Mouse (Mus musculus): ENCODE data around the gene Lama4. TPM values are rescaled to one million over a fixed set of nuclear protein-coding genes. Genes with fewer than 3 reads are reported as not detected.

Gene Lama4
- polyA plus RNA-seq, 1 experiment from 2014 or later = 46.0 TPM

DNA sequence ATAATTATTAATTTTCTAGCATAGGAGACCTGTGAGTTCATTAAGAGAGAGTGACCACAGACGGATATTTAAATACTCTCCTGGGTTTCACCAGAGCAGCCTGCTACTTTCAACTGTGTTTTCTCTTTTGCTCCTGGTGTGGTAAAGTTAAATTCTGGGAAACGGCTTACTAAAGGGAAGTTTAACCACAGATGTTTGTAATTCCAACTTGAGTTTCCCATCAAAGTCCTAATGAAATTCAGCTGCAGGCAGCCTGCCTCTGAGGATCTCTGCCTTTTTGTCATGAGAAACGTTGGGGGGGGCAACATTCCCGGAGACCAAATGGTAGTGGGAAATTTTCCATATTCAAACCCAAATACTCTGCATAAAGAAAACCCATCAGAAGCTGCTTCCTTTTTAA, 7.7 kb downstream of the Lama4 start:
- ATAC-seq (replicated peaks; ENCODE audit: low FRiP score, low read depth) (no peak), DNase-seq (ENCODE audit: low spot score) (peak; percentile 74)
- 44% methylated on average over 4 of the region's 4 CpGs for WGBS
- H3K4me1 ChIP-seq (replicated peaks; ENCODE audit: insufficient read depth, low read length) = 0 out of 2 replicates have a peak, but pooled peaks cover 4% of the 10 kb centered on the region
- H3K9me3 ChIP-seq (replicated peaks; ENCODE audit: low read length) = no peaks in the 10 kb centered on the region
- no peak overlapping the region for H3K27ac ChIP-seq
- H3K9ac ChIP-seq (ENCODE audit: low read depth, low read length) = no peak overlapping the region
- H3K4me3 ChIP-seq (replicated peaks; ENCODE audit: low read depth, low read length) = no peak overlapping the region
- no peaks in the 10 kb centered on the region for H3K36me3 ChIP-seq (ENCODE audit: insufficient read depth, low read length)
- no peak overlapping the region for H3K4me2 ChIP-seq (ENCODE audit: low read length)
- no peak for TF ChIP-seq CTCF (IDR thresholded peaks at IDR 0.05; ENCODE audit: low read depth)
- no peaks in the 10 kb centered on the region for H3K27me3 ChIP-seq (ENCODE audit: insufficient read depth, low read length)

DNA sequence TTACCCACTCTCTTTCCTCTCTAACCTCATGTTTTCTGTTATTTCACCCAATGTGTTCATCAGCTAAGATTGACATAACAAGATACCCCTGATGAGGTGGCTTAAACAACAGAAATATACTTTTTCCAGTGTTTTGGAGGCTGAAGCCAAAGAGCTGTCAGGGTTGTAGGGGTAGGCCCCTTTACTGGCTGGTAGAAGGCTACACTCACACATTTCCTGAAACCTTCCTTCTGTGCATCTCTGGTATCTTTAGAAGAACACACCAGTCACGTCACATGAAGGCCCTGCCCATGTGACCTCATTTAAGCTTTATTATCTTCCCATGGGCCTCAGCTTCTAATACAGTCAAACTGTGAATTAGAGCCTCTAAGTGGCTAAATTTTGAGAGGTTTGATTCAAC, 12.9 kb downstream of the Lama4 start:
- Histone ChIP-seq H3K4me1 (replicated peaks; ENCODE audit: insufficient read depth, low read length) (peaks cover 4% of the 10 kb centered on the region; the same call in 1 of the 2 replicates), H3K9ac (ENCODE audit: low read depth, low read length) (no peak overlapping the region), H3K9me3 (replicated peaks; ENCODE audit: low read length) (no peaks in the 10 kb centered on the region), H3K27me3 (ENCODE audit: insufficient read depth, low read length) (no peaks in the 10 kb centered on the region), H3K36me3 (ENCODE audit: insufficient read depth, low read length) (no peaks in the 10 kb centered on the region), H3K4me2 (ENCODE audit: low read length) (no peak overlapping the region), H3K27ac (no peak overlapping the region), H3K4me3 (replicated peaks; ENCODE audit: low read depth, low read length) (no peak overlapping the region)
- ATAC-seq (replicated peaks; ENCODE audit: low FRiP score, low read depth) (no peak), DNase-seq (ENCODE audit: low spot score) (no peak)
- 71% methylated on average over 1 of the region's 1 CpGs for WGBS
- TF ChIP-seq CTCF (IDR thresholded peaks at IDR 0.05; ENCODE audit: low read depth) = no peak

DNA sequence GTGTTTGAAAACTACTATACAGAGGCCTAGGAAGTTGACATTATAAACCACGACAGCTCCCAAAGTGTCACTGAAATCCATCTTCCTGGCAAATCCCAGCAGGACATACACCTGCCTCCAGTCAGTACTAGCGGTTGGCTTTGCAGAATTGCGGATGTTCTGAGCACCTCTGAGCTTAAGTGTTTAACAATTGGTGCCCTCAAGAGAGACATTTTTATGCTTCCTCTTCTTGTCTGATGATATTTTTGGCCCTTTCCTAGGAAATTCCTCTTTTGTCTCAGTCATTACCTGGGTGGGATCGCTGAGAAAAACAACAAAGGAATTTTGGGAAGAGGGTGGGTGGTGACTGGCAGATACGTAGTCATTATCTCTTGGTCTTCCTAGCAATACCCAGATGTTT, 14.4 kb downstream of the Lama4 start:
- H3K4me2 ChIP-seq (ENCODE audit: low read length) = no peak overlapping the region
- no peaks in the 10 kb centered on the region for H3K27me3 ChIP-seq (ENCODE audit: insufficient read depth, low read length)
- H3K4me1 ChIP-seq (replicated peaks; ENCODE audit: insufficient read depth, low read length) = peaks cover 7% of the 10 kb centered on the region; the same call in 1 of the 2 replicates
- no peak overlapping the region for H3K27ac ChIP-seq
- H3K9me3 ChIP-seq (replicated peaks; ENCODE audit: low read length) = no peaks in the 10 kb centered on the region
- WGBS = 59% methylated on average over 5 of the region's 5 CpGs
- no peak for ATAC-seq (replicated peaks; ENCODE audit: low FRiP score, low read depth)
- no peak for DNase-seq (ENCODE audit: low spot score)
- H3K4me3 ChIP-seq (replicated peaks; ENCODE audit: low read depth, low read length) = no peak overlapping the region
- no peaks in the 10 kb centered on the region for H3K36me3 ChIP-seq (ENCODE audit: insufficient read depth, low read length)
- TF ChIP-seq CTCF (IDR thresholded peaks at IDR 0.05; ENCODE audit: low read depth) = no peak
- H3K9ac ChIP-seq (ENCODE audit: low read depth, low read length) = no peak overlapping the region

DNA sequence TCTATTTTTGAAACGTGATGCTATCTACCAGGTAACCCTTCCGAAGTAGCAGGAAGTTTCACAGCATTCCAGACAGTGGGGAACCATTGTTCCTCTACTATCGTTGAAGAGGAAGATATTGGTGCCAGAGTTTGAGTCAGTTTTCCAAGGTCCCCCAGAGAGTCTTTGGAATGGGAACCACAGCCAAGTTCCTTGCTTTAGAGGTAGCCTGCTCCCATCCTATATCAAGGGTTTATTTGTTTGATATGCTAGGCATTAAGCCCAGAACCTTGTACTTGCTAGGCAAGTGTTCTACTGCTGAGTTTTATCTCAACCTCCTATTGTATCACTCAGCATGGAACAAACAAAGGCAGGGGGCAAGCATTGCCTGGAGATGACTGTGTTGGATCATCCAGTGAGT, 15.7 kb downstream of the Lama4 start:
- H3K4me1 ChIP-seq (replicated peaks; ENCODE audit: insufficient read depth, low read length) = peaks cover 7% of the 10 kb centered on the region; the same call in 1 of the 2 replicates
- H3K9ac ChIP-seq (ENCODE audit: low read depth, low read length) = no peak overlapping the region
- no peak overlapping the region for H3K4me3 ChIP-seq (replicated peaks; ENCODE audit: low read depth, low read length)

DNA sequence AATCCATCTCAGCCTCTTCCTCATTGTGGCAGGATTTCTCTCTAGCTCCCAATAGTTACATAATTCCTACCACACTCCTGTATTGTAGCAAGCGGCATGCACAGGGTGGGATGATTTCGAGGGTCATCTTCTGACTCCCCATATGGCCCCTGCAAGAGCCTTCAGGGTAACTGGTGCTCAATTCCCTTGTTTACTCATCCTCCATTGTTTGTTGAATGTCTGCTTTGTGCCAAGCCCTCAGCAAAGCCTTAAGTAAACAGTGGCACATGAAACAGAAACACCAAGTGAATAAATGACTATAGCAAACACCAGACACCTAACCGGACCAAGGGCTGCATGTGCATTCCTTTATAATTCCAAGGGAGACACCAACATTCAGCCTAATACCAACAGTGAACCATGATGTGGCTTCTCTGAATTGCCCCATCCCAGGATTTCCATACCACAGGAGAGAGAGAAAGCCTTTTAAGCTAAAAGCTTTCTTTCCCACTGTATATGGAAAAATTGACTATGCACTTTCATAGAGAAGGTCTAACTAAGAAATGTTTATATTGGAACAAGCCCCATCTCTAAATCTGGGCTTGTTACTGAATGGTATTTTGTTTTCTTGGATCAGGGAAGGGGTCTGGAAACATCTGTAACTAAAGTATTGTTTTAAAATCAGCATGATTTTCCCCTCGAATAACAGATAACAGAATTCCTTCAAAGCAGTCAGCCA, 19.2 kb downstream of the Lama4 start:
- Histone ChIP-seq H3K9ac (ENCODE audit: low read depth, low read length) (no peak overlapping the region), H3K36me3 (ENCODE audit: insufficient read depth, low read length) (no peaks in the 10 kb centered on the region), H3K4me1 (replicated peaks; ENCODE audit: insufficient read depth, low read length) (peaks cover 7% of the 10 kb centered on the region; the same call in 1 of the 2 replicates), H3K27ac (peak overlapping the region; percentile 36), H3K4me2 (ENCODE audit: low read length) (no peak overlapping the region), H3K4me3 (replicated peaks; ENCODE audit: low read depth, low read length) (no peak overlapping the region), H3K27me3 (ENCODE audit: insufficient read depth, low read length) (no peaks in the 10 kb centered on the region), H3K9me3 (replicated peaks; ENCODE audit: low read length) (no peaks in the 10 kb centered on the region)
- no peak for TF ChIP-seq CTCF (IDR thresholded peaks at IDR 0.05; ENCODE audit: low read depth)
- peak; percentile 63 for DNase-seq (ENCODE audit: low spot score)
- ATAC-seq (replicated peaks; ENCODE audit: low FRiP score, low read depth) = no peak
- WGBS = 52% methylated on average over 4 of the region's 4 CpGs

More for the DNA sequence above, 15.7 kb downstream of the Lama4 start:
- Histone ChIP-seq H3K27ac (no peak overlapping the region), H3K27me3 (ENCODE audit: insufficient read depth, low read length) (no peaks in the 10 kb centered on the region), H3K4me2 (ENCODE audit: low read length) (no peak overlapping the region), H3K36me3 (ENCODE audit: insufficient read depth, low read length) (no peaks in the 10 kb centered on the region), H3K9me3 (replicated peaks; ENCODE audit: low read length) (no peaks in the 10 kb centered on the region)
- no peak for TF ChIP-seq CTCF (IDR thresholded peaks at IDR 0.05; ENCODE audit: low read depth)
- whole genome bisulfite sequencing = 54% methylated on average over 3 of the region's 3 CpGs
- ATAC-seq (replicated peaks; ENCODE audit: low FRiP score, low read depth) (no peak), DNase-seq (ENCODE audit: low spot score) (no peak)

DNA sequence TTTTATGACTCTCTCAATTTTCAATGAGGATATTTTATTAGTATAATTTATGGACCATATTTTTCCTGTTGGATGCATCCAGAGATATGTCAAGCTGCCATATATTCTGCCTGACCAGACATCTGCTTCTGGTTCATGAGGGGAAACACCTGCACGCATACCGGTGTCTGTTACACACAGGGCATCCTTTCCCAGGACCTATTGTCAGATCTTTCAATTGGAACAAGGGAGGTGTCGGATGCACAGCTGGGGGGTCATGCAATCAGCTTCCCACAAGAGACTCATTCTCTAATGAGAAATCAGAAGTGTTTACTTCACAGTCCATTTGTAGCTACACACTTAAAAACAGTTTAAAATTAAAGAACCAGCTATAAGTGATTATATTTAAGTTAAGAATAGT, 20.7 kb downstream of the Lama4 start:
- no peak overlapping the region for H3K4me2 ChIP-seq (ENCODE audit: low read length)
- ATAC-seq (replicated peaks; ENCODE audit: low FRiP score, low read depth) = peak; percentile 87
- WGBS = 15% methylated on average over 3 of the region's 3 CpGs

More for the DNA sequence above, 20.7 kb downstream of the Lama4 start:
- Histone ChIP-seq H3K4me3 (replicated peaks; ENCODE audit: low read depth, low read length) (no peak overlapping the region), H3K9ac (ENCODE audit: low read depth, low read length) (no peak overlapping the region), H3K36me3 (ENCODE audit: insufficient read depth, low read length) (no peaks in the 10 kb centered on the region), H3K9me3 (replicated peaks; ENCODE audit: low read length) (no peaks in the 10 kb centered on the region), H3K27me3 (ENCODE audit: insufficient read depth, low read length) (no peaks in the 10 kb centered on the region), H3K4me1 (replicated peaks; ENCODE audit: insufficient read depth, low read length) (peaks cover 7% of the 10 kb centered on the region; the same call in 1 of the 2 replicates), H3K27ac (0 out of 2 replicates have a peak overlapping the region, but pooled peaks have one; percentile 34)
- no peak for TF ChIP-seq CTCF (IDR thresholded peaks at IDR 0.05; ENCODE audit: low read depth)
- peak; percentile 89 for DNase-seq (ENCODE audit: low spot score)

All from kidney, postnatal 0 days (tissue).